In the genomic region with DNA sequence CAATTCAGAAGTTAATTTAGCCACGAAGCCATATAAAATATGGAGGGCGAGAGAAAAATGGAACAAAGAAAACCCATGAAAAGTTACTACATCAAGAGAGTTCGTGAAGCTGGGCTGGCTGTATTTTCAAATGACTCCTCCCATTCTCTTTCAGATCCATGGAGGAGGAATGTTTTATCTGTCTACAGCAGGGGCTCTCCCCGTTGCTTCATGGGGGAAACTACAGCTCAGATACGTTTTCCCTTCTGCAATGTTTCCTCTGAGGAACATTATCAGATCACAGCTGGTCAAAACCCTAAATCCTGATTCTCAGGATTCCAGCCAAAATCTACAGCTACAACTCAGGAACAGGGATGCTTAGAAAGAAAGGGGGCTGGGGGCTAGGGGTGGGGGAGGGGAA, we compare ENCODE assay signal across 19 mouse cellular contexts. TPM values are rescaled to one million over a fixed set of nuclear protein-coding genes. Genes with fewer than 3 reads are reported as not detected.
DNase-seq lines count a peak whose midpoint lies in the region; ATAC-seq and TF ChIP-seq lines count a peak whose summit lies in the region.
"Had no signal": no experiment of that assay in that cellular context is flagged by ENCODE, and none has a peak within 500 bp of the region (broad histone marks: within the 10 kb centered on the region; RNA-seq: fewer than 3 reads in every experiment).

No protein-coding gene starts in this region.

- no peak overlapping the region for H3K9ac ChIP-seq in heart, embryonic 16.5 days (ENCODE audit: low read length)
- no peak overlapping the region for H3K9ac ChIP-seq in lung, embryonic 14.5 days
- H3K9ac ChIP-seq in embryonic facial prominence, embryonic 14.5 days (ENCODE audit: low read depth, low read length), result no peak overlapping the region
- no peak overlapping the region for H3K9ac ChIP-seq in stomach, embryonic 15.5 days
- H3K9ac ChIP-seq: forebrain, postnatal 0 days; hindbrain, embryonic 15.5 days; liver, embryonic 15.5 days; midbrain, embryonic 13.5 days had no signal

- no peak for DNase-seq in heart, postnatal 14 days
- peak; percentile 53 for DNase-seq in lung, embryonic 14.5 days
- DNase-seq in lung, postnatal 25 days (ENCODE audit: low spot score), result no peak
- DNase-seq in embryonic facial prominence, embryonic 14.5 days (ENCODE audit: low spot score), result peak; percentile 65
- DNase-seq: adrenal gland, postnatal 25 days; cerebellum, adult 2 months; forebrain, postnatal 0 days; gastrocnemius, adult 2 months; heart, adult 2 months; kidney, adult 9 months; retina, postnatal 1 day had no signal

- H3K4me1 ChIP-seq in heart, embryonic 16.5 days (ENCODE audit: control insufficient read depth, insufficient read depth, low read length), result peaks cover 18% of the 10 kb centered on the region
- H3K4me1 ChIP-seq in lung, embryonic 14.5 days (ENCODE audit: insufficient read depth), result peaks cover 37% of the 10 kb centered on the region
- peaks cover 29% of the 10 kb centered on the region for H3K4me1 ChIP-seq in embryonic facial prominence, embryonic 14.5 days (ENCODE audit: control insufficient read depth, insufficient read depth, low read length)
- peaks cover 44% of the 10 kb centered on the region for H3K4me1 ChIP-seq in stomach, embryonic 15.5 days

- WGBS in heart, embryonic 16.5 days, result 42% methylated on average over 5 of the region's 5 CpGs
- WGBS in lung, embryonic 14.5 days, result 33% methylated on average over 5 of the region's 5 CpGs
- WGBS in embryonic facial prominence, embryonic 14.5 days, result 51% methylated on average over 5 of the region's 5 CpGs
- WGBS in stomach, embryonic 15.5 days, result 36% methylated on average over 5 of the region's 5 CpGs

- H3K9me3 ChIP-seq in heart, embryonic 16.5 days (replicated peaks; ENCODE audit: control insufficient read depth, low read length), result no peaks in the 10 kb centered on the region
- no peaks in the 10 kb centered on the region for H3K9me3 ChIP-seq in lung, embryonic 14.5 days (ENCODE audit: low read depth, low read length)
- no peaks in the 10 kb centered on the region for H3K9me3 ChIP-seq in embryonic facial prominence, embryonic 14.5 days (ENCODE audit: control insufficient read depth, low read length)
- no peaks in the 10 kb centered on the region for H3K9me3 ChIP-seq in stomach, embryonic 15.5 days
- H3K9me3 ChIP-seq: hindbrain, embryonic 15.5 days; liver, embryonic 15.5 days; midbrain, embryonic 13.5 days had no signal

- H3K4me3 ChIP-seq in heart, embryonic 16.5 days (ENCODE audit: low read length), result no peak overlapping the region
- no peak overlapping the region for H3K4me3 ChIP-seq in lung, embryonic 14.5 days (ENCODE audit: low read depth, low read length)
- no peak overlapping the region for H3K4me3 ChIP-seq in embryonic facial prominence, embryonic 14.5 days (ENCODE audit: low read depth, low read length)
- no peak overlapping the region for H3K4me3 ChIP-seq in stomach, embryonic 15.5 days (replicated peaks)
- H3K4me3 ChIP-seq: gastrocnemius, adult 2 months; heart, adult 2 months; hindbrain, embryonic 15.5 days; left cerebral cortex, adult 2 months; liver, embryonic 15.5 days; midbrain, embryonic 13.5 days had no signal

- H3K27me3 ChIP-seq in heart, embryonic 16.5 days (ENCODE audit: control insufficient read depth, insufficient read depth, low read length), result no peaks in the 10 kb centered on the region
- no peaks in the 10 kb centered on the region for H3K27me3 ChIP-seq in lung, embryonic 14.5 days (ENCODE audit: insufficient read depth, low read length)
- no peaks in the 10 kb centered on the region for H3K27me3 ChIP-seq in embryonic facial prominence, embryonic 14.5 days (replicated peaks; ENCODE audit: control insufficient read depth, insufficient read depth, low read length)
- H3K27me3 ChIP-seq in stomach, embryonic 15.5 days (replicated peaks), result no peaks in the 10 kb centered on the region
- H3K27me3 ChIP-seq: hindbrain, embryonic 15.5 days; liver, embryonic 15.5 days; midbrain, embryonic 13.5 days had no signal

- ATAC-seq in heart, embryonic 16.5 days (replicated peaks; ENCODE audit: extremely low read depth, insufficient read depth, low FRiP score), result peak; percentile 38
- no peak for ATAC-seq in lung, embryonic 14.5 days (ENCODE audit: insufficient read depth)
- no peak for ATAC-seq in embryonic facial prominence, embryonic 14.5 days (ENCODE audit: low read depth)
- ATAC-seq in stomach, embryonic 15.5 days (ENCODE audit: insufficient read depth, low FRiP score, low read depth), result no peak
- no peak for ATAC-seq in granulocyte monocyte progenitor cell, adult 5-6 weeks (replicated peaks; ENCODE audit: poor library complexity, severe bottlenecking)
- ATAC-seq: forebrain, postnatal 0 days; midbrain, embryonic 13.5 days had no signal

- H3K36me3 ChIP-seq in heart, embryonic 16.5 days (ENCODE audit: control insufficient read depth, insufficient read depth), result no peaks in the 10 kb centered on the region
- no peaks in the 10 kb centered on the region for H3K36me3 ChIP-seq in lung, embryonic 14.5 days (ENCODE audit: insufficient read depth)
- no peaks in the 10 kb centered on the region for H3K36me3 ChIP-seq in embryonic facial prominence, embryonic 14.5 days (ENCODE audit: control insufficient read depth, insufficient read depth, low read length)
- no peaks in the 10 kb centered on the region for H3K36me3 ChIP-seq in stomach, embryonic 15.5 days
- H3K36me3 ChIP-seq: hindbrain, embryonic 15.5 days; liver, embryonic 15.5 days; midbrain, embryonic 13.5 days had no signal

- H3K4me2 ChIP-seq in heart, embryonic 16.5 days (ENCODE audit: low read depth, low read length), result peak overlapping the region; percentile 33; the same call in 1 of the 2 replicates
- H3K4me2 ChIP-seq in lung, embryonic 14.5 days, result peak overlapping the region; percentile 24
- no peak overlapping the region for H3K4me2 ChIP-seq in embryonic facial prominence, embryonic 14.5 days (ENCODE audit: low read depth, low read length)
- no peak overlapping the region for H3K4me2 ChIP-seq in stomach, embryonic 15.5 days
- H3K4me2 ChIP-seq: hindbrain, embryonic 15.5 days; liver, embryonic 15.5 days; midbrain, embryonic 13.5 days had no signal

- intact Hi-C loops in heart, postnatal 14 days (cut with DNase I), result no loop called here

- peak overlapping the region; percentile 50 for H3K27ac ChIP-seq in heart, embryonic 16.5 days (ENCODE audit: low read length)
- H3K27ac ChIP-seq in lung, embryonic 14.5 days (ENCODE audit: low read depth), result peak overlapping the region; percentile 48
- no peak overlapping the region; the same call in 1 of the 2 replicates for H3K27ac ChIP-seq in embryonic facial prominence, embryonic 14.5 days (replicated peaks; ENCODE audit: low read depth, low read length)
- peak overlapping the region; percentile 55 for H3K27ac ChIP-seq in stomach, embryonic 15.5 days
- H3K27ac ChIP-seq: heart, adult 2 months; hindbrain, embryonic 15.5 days; left cerebral cortex, adult 2 months; liver, embryonic 15.5 days; macrophage; midbrain, embryonic 13.5 days had no signal

- TF ChIP-seq CTCF in lung, embryonic 14.5 days (IDR thresholded peaks at IDR 0.05; ENCODE audit: low read depth), result no peak

RNA-seq across cellular contexts. Expression of a gene that starts 59.9 kb away (rescaled TPM):
- 7.8 and 9.8 TPM in 2 replicates for polyA plus RNA-seq in heart, embryonic 16.5 days (2015; fragmentation: Nextera tagmentation; extraction: Ambion mirVana)
- 1 to 10 TPM; 2.7 to 3.7 TPM for total RNA-seq in heart, postnatal 14 days (2021)
- 21.4 and 21.5 TPM in 2 replicates for polyA plus RNA-seq in lung, embryonic 14.5 days (2014; fragmentation: Nextera tagmentation; extraction: Ambion mirVana)
- polyA plus RNA-seq in embryonic facial prominence, embryonic 14.5 days (2014; fragmentation: Nextera tagmentation; extraction: Ambion mirVana), result 20.1 and 20.2 TPM in 2 replicates
- 3.8 and 5.5 TPM in 2 replicates for polyA plus RNA-seq in stomach, embryonic 15.5 days (2015; fragmentation: Nextera tagmentation; extraction: Ambion mirVana)
- not detected in 2 replicates for total RNA-seq in granulocyte monocyte progenitor cell, adult 5-6 weeks (2014; fragmentation: Nextera tagmentation)
- not detected in 2 replicates for total RNA-seq in granulocyte monocyte progenitor cell, adult 5-6 weeks (2017)
- polyA plus RNA-seq: macrophage had no signal

Comparison
In these comparisons a context has a peak if more than half of its experiments do, and no peak if none do; other contexts are left out.
1. DNase-seq: peak in lung, embryonic 14.5 days (single experiment) and embryonic facial prominence, embryonic 14.5 days (single experiment); none in heart, postnatal 14 days (0 of 2) and lung, postnatal 25 days (single experiment).
2. H3K4me2 ChIP-seq: peak in heart, embryonic 16.5 days (single experiment) and lung, embryonic 14.5 days (single experiment); none in embryonic facial prominence, embryonic 14.5 days (single experiment) and stomach, embryonic 15.5 days (single experiment).